15 mouse cellular contexts compared by ENCODE assay signal in genomic region chr4:129830343-129830944, GRCm38 (mm10). TPM values are rescaled to one million over a fixed set of nuclear protein-coding genes. Genes with fewer than 3 reads are reported as not detected.
A peak's percentile ranks its signal among the peaks of the same experiment; 100 is the strongest.
DNase-seq lines count a peak whose midpoint lies in the region; ATAC-seq and TF ChIP-seq lines count a peak whose summit lies in the region.
"Had no signal": no experiment of that assay in that cellular context is flagged by ENCODE, and none has a peak within 500 bp of the region (broad histone marks: within the 10 kb centered on the region; RNA-seq: fewer than 3 reads in every experiment).

No protein-coding gene starts in this region.

- no peak for TF ChIP-seq CTCF in heart, adult 2 months (IDR thresholded peaks at IDR 0.05)
- TF ChIP-seq CTCF in cerebellum, adult 2 months (IDR thresholded peaks at IDR 0.05; ENCODE audit: borderline replicate concordance, insufficient read depth, low read depth, low read length): no peak

- no peak for DNase-seq in heart, adult 2 months
- DNase-seq in heart, adult 18-20 months: no peak
- peak; percentile 34 for DNase-seq in A20 (ENCODE audit: low read depth, low spot score)
- DNase-seq in embryo, embryonic 11 days: no peak
- no peak for DNase-seq in cerebellum, adult 2 months
- no peak for DNase-seq in urinary bladder, adult 2 months (ENCODE audit: low spot score)
- DNase-seq: adrenal gland, adult 8-10 months; cerebellum, adult 9-10 months; lung, postnatal 36 days; right cerebral cortex, postnatal 14 days; thymus, postnatal 36 days had no signal

- intact Hi-C loops in heart, adult 2 months (cut with DNase I): no loop called here

- H3K36me3 ChIP-seq in heart, adult 2 months (ENCODE audit: control insufficient read depth, insufficient read depth, low read length): peaks cover 66% of the 10 kb centered on the region
- H3K36me3 ChIP-seq in liver, embryonic 15.5 days (replicated peaks): no peaks in the 10 kb centered on the region
- H3K36me3 ChIP-seq: limb, embryonic 12.5 days had no signal

- no peak for TF ChIP-seq EP300 in heart, adult 2 months (IDR thresholded peaks at IDR 0.05; ENCODE audit: insufficient read depth, low read depth, low read length)

- H3K9me3 ChIP-seq in liver, embryonic 15.5 days (replicated peaks): no peaks in the 10 kb centered on the region
- H3K9me3 ChIP-seq: limb, embryonic 12.5 days had no signal

- no peaks in the 10 kb centered on the region for H3K27me3 ChIP-seq in heart, adult 2 months (ENCODE audit: control insufficient read depth, insufficient read depth, low read length)
- H3K27me3 ChIP-seq in liver, embryonic 15.5 days: no peaks in the 10 kb centered on the region
- no peaks in the 10 kb centered on the region for H3K27me3 ChIP-seq in cerebellum, adult 2 months (ENCODE audit: control insufficient read depth, insufficient read depth, low read length)
- H3K27me3 ChIP-seq: limb, embryonic 12.5 days had no signal

- peaks cover 35% of the 10 kb centered on the region for H3K4me1 ChIP-seq in heart, adult 2 months (ENCODE audit: control insufficient read depth, insufficient read depth, low read length)
- peaks cover 66% of the 10 kb centered on the region for H3K4me1 ChIP-seq in liver, embryonic 15.5 days (replicated peaks)
- peaks cover 3% of the 10 kb centered on the region for H3K4me1 ChIP-seq in cerebellum, adult 2 months (ENCODE audit: control insufficient read depth, insufficient read depth, low read length)

- peak; percentile 55 for ATAC-seq in erythroblast, adult 5-6 weeks (replicated peaks; ENCODE audit: low FRiP score, poor library complexity, severe bottlenecking)
- ATAC-seq in liver, embryonic 15.5 days (ENCODE audit: insufficient read depth): peak; percentile 58; the same call in 1 of the 2 replicates
- ATAC-seq: midbrain, embryonic 16.5 days had no signal

- WGBS in heart, adult 2 months: 54% methylated on average over 8 of the region's 8 CpGs
- WGBS in liver, embryonic 15.5 days (ENCODE audit: insufficient replicate concordance): 43% methylated on average over 8 of the region's 8 CpGs
- 82% methylated on average over 8 of the region's 8 CpGs for WGBS in cerebellum, adult 2 months

- TF ChIP-seq POLR2A in heart, adult 2 months (IDR thresholded peaks at IDR 0.05; ENCODE audit: insufficient read depth, low read depth, low read length): no peak
- TF ChIP-seq POLR2A in cerebellum, adult 2 months (IDR thresholded peaks at IDR 0.05; ENCODE audit: borderline replicate concordance, insufficient read depth, low read length): no peak

- H3K4me3 ChIP-seq in heart, adult 2 months: no peak overlapping the region
- H3K4me3 ChIP-seq in liver, embryonic 15.5 days (replicated peaks): no peak overlapping the region
- no peak overlapping the region for H3K4me3 ChIP-seq in cerebellum, adult 2 months (replicated peaks; ENCODE audit: insufficient read depth, low read depth, low read length)
- H3K4me3 ChIP-seq: limb, embryonic 12.5 days had no signal

- peak overlapping the region; percentile 13 for H3K4me2 ChIP-seq in liver, embryonic 15.5 days
- H3K4me2 ChIP-seq: limb, embryonic 12.5 days had no signal

- H3K9ac ChIP-seq in heart, adult 2 months (ENCODE audit: low read depth, low read length): no peak overlapping the region
- no peak overlapping the region for H3K9ac ChIP-seq in liver, embryonic 15.5 days
- H3K9ac ChIP-seq: limb, embryonic 12.5 days had no signal

- H3K27ac ChIP-seq in heart, adult 2 months: peak overlapping the region; percentile 31
- H3K27ac ChIP-seq in liver, embryonic 15.5 days (replicated peaks): peak overlapping the region; percentile 69
- no peak overlapping the region for H3K27ac ChIP-seq in cerebellum, adult 2 months (ENCODE audit: insufficient read depth, low read length)
- H3K27ac ChIP-seq: limb, embryonic 12.5 days had no signal

- peaks cover 8% of the 10 kb centered on the region for H3K79me2 ChIP-seq in heart, adult 2 months (replicated peaks; ENCODE audit: control insufficient read depth, insufficient read depth, low read length)

RNA-seq across cellular contexts. Expression of gene Ptp4a2, which starts 19.4 kb away (rescaled TPM):
- total RNA-seq in heart, adult 2 months (2021): 100 to 1,000 TPM; 194 to 199 TPM
- 51.6 and 110 TPM in 2 replicates for polyA plus RNA-seq in heart, adult 2 months (2012; rRNA removed)
- 100 to 1,000 TPM; 202 to 222 TPM for total RNA-seq in heart, adult 18-20 months (2021)
- total RNA-seq in erythroblast, adult 5-6 weeks (2015; ENCODE audit: low replicate concordance): 92.8 and 126 TPM in 2 replicates
- total RNA-seq in erythroblast, adult 5-6 weeks (2017; ENCODE audit: low replicate concordance): 74.3 and 85.6 TPM in 2 replicates
- polyA plus RNA-seq in liver, embryonic 15.5 days (2015; fragmentation: Nextera tagmentation; extraction: Ambion mirVana): 140 and 174 TPM in 2 replicates
- 62.8 and 66.3 TPM in 2 replicates for polyA plus RNA-seq in cerebellum, adult 2 months (2012; rRNA removed)
- 121 and 139 TPM in 2 replicates for polyA plus RNA-seq in urinary bladder, adult 2 months (2012; rRNA removed)
